Mouse (Mus musculus) 416B (cell line): ENCODE data around the gene Tstd1.

Experiments
- DNase-seq: peaks from one replicate; pipeline ENCODE4 v3.0.0; 2011; ENCODE audit warnings: low read depth

Gene Tstd1

GRCm38 (mm10) chr1:171418660-171419059 lies at the start of gene Tstd1:
TSS of gene Tstd1 (plus strand) at chr1:171418872.
- DNase-seq = no peak

- DNase-seq = peak; percentile 46
Measured at GRCm38 (mm10) chr1:171369845-171370556, 48.7 kb upstream of the Tstd1 start, which contains the start of gene Nectin4. TSS of gene Nectin4 (plus strand) at chr1:171370099.

- DNase-seq = no peak
Measured at GRCm38 (mm10) chr1:171372880-171373279, 45.8 kb upstream of the Tstd1 start.

GRCm38 (mm10) chr1:171373946-171374345 lies 44.7 kb upstream of the Tstd1 start:
- DNase-seq = no peak

- DNase-seq = peak; percentile 89
Measured at GRCm38 (mm10) chr1:171375646-171376097, 43.0 kb upstream of the Tstd1 start.

- DNase-seq = no peak
Measured at GRCm38 (mm10) chr1:171378298-171378697, 40.4 kb upstream of the Tstd1 start.

- DNase-seq = peak; percentile 69
Measured at GRCm38 (mm10) chr1:171379935-171380599, 38.6 kb upstream of the Tstd1 start.

GRCm38 (mm10) chr1:171382096-171382620 lies 36.5 kb upstream of the Tstd1 start:
- peak; percentile 26 for DNase-seq

- no peak for DNase-seq
Measured at GRCm38 (mm10) chr1:171384361-171384760, 34.3 kb upstream of the Tstd1 start.

- no peak for DNase-seq
Measured at GRCm38 (mm10) chr1:171385171-171385570, 33.5 kb upstream of the Tstd1 start.

GRCm38 (mm10) chr1:171387099-171387498 lies 31.6 kb upstream of the Tstd1 start:
- DNase-seq = peak; percentile 62

GRCm38 (mm10) chr1:171388376-171389102 lies 30.1 kb upstream of the Tstd1 start, which contains the start of gene Arhgap30:
TSS of gene Arhgap30 (plus strand) at chr1:171388954.
- peak; percentile 98 for DNase-seq

- peak; percentile 93 for DNase-seq
Measured at GRCm38 (mm10) chr1:171390101-171390500, 28.6 kb upstream of the Tstd1 start.

- no peak for DNase-seq
Measured at GRCm38 (mm10) chr1:171401821-171402220, 16.9 kb upstream of the Tstd1 start.

- DNase-seq = no peak
Measured at GRCm38 (mm10) chr1:171402991-171403390, 15.7 kb upstream of the Tstd1 start.

- DNase-seq = no peak
Measured at GRCm38 (mm10) chr1:171407263-171407662, 11.4 kb upstream of the Tstd1 start.

GRCm38 (mm10) chr1:171410231-171410630 lies 8.4 kb upstream of the Tstd1 start:
- DNase-seq = no peak

- peak; percentile 96 for DNase-seq
Measured at GRCm38 (mm10) chr1:171410947-171411484, 7.7 kb upstream of the Tstd1 start, which contains the start of gene Usf1. TSS of gene Usf1 (plus strand) at chr1:171411313.

GRCm38 (mm10) chr1:171411492-171411941 lies 7.2 kb upstream of the Tstd1 start:
- no peak for DNase-seq

- peak; percentile 74 for DNase-seq
Measured at GRCm38 (mm10) chr1:171412001-171412441, 6.7 kb upstream of the Tstd1 start.

GRCm38 (mm10) chr1:171412446-171412845 lies 6.2 kb upstream of the Tstd1 start:
- peak; percentile 42 for DNase-seq

GRCm38 (mm10) chr1:171413608-171414007 lies 5.1 kb upstream of the Tstd1 start:
- DNase-seq = no peak
